Mouse (Mus musculus) E14TG2a.4 (cell line): ENCODE results near the gene Slc10a1.

Experiments
- CTCF ChIP-seq: conservative IDR thresholded peaks from 2 replicates; pipeline ENCODE4 v1.5.1; 2014; ENCODE audit warnings: low read length
- NANOG ChIP-seq: IDR thresholded peaks from 2 replicates; pipeline ENCODE4 v1.6.1; 2014; ENCODE audit warnings: borderline replicate concordance, low read length, mixed read lengths

GRCm38 (mm10) chr12:80936751-80937150 lies 31.8 kb downstream of the Slc10a1 start:
- TF ChIP-seq CTCF (no peak), NANOG (no peak)
